Mouse (Mus musculus) spleen, adult 2 months (tissue): Measurements from ENCODE around the gene Duoxa1.

Experiments used
- CTCF ChIP-seq: fragments of 200-500 bp; IDR thresholded peaks from 2 replicates; pipeline ENCODE4 v1.5.1; 2011; ENCODE audit warnings: mild to moderate bottlenecking, inconsistent platforms; ENCODE audit not compliant: insufficient read depth, insufficient read length, insufficient replicate concordance; ENCODE audit errors: extremely low read depth
- POLR2A ChIP-seq: fragments of 200-500 bp; IDR thresholded peaks from 2 replicates; pipeline ENCODE4 v1.6.1; 2011; ENCODE audit warnings: low read depth, low read length, inconsistent platforms

DNA sequence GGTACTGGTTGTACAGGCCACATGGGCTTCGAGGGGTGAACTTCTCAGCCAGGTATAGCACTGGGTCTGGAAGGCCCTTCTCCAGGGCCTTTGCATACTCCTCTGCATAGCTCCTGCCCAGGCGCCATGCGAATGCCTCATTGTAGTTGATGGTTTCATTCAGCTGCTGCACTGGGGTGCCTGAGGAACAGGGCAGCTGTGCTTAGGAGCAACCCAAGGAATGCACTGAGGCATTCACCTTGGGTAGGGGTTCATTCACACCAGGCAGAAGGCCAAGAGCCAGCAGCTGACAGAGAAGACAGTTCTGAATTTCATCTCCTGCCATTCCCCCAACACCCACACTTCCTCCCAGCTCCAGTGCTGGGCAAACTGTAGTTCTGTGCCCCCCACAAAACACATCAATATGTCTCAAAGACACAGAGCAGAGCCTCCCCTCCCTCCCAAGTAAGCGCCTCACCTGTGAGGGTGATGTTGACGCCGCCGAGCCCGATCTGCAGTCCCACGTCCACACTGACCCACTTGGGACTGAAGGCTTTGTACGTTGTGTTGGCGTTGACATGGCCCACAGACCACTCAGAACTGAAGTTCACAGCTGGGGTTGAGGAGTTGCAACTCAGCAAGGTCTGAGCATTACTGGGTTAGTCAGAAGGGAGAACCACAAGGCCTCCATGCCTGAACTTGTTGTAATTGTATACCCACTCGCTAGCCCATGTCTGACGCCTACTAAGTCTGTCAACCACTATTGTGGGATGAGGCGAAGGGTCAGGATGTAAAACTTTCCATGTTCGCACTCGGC is 8.2 kb downstream of the Duoxa1 start:
- TF ChIP-seq POLR2A: no peak
- TF ChIP-seq CTCF: no peak
